Mouse (Mus musculus) retina, postnatal 1 day (tissue): ENCODE results near the gene Psma1.

ENCODE experiments used
- DNase-seq: peaks from one replicate; pipeline ENCODE4 v3.0.0-alpha.2; 2012

Psma1 gene

DNA sequence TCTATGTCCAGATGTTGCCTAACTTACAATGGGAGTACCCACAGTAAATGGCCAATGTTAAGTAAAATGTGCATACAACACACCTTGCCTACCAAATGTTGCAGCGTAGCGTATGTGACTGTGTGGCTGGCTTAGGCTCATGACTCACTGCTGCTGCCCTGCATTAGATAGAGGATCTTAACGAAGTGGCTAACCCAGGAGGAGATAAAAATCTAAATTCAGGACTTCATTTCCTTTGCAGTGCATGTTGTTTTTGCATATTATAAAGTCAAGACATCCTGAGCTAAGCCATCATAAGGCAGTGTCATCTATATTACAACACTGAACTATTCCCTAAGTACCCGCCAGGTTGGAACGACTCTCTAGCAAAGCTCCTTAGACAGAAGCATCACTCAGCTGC is 7.5 kb downstream of the Psma1 start:
- DNase-seq, result no peak

DNA sequence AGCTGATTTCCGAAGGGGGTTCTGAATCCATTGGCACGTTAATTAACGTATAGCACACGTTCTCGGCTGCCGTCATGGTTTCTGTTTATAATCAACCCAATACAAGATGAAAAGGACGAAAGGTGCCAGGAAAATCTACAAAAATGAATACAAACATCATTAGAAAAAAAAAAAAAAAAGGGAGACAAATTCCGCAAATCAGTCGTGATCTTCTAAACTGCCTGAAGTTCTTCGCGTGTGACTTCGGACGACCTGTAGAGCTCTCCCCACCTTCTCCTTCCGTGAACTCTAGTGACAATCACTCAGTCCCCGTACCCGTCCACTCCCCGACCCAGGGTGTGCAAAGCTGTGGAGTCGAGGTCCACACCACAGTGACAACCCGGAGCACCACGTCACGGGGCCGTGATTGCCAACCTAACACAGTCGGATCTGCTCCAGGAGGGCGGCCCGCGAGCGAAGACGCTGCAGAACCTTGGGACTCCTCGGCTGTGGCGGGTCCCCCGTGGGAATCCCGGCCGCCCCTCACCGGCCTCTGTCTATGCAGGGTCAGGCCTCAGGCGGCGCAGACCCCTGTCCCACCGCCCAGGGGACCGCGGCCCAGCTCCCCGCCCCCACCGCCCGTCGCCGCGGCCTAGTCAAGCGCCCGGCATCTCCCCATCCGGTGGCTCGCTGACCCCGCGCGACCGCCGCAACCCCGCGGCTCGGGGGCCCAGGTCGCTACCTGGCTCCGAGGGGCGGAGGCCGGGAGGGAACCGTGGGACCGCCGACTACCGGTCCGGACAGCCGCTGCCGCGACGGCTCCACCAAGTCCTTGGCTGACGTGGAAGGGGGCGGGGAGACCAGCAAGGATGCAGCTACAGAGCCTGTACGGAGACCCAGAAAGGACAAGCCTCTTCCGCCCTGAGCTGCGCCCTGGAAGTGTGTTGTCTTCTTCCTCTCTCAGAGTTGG is 21.8 kb downstream of the Psma1 start, which contains the start of gene Copb1:
TSS of gene Copb1 (minus strand) at position 827 of the 949 bp plus-strand sequence.
- DNase-seq, result peak; percentile 96

DNA sequence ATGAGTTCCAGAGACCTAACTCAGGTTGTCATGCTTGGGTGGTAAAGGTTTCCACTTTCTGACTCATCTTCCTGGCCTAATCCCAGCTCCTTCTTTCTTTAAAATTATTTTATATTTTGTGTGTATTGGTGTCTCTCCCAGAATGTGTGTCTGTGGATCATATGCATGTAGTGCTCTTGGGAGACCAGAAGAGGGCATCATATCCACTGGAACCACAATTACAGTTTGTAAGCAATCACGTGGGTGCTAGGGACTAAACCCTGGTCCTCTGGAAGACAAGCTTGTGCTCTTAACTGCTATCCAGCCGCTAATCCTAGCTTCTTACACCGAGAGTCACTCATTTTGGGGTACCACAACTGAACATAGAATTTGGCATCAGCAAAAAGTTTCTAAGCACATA is 24.2 kb downstream of the Psma1 start:
- DNase-seq, result peak; percentile 3

DNA sequence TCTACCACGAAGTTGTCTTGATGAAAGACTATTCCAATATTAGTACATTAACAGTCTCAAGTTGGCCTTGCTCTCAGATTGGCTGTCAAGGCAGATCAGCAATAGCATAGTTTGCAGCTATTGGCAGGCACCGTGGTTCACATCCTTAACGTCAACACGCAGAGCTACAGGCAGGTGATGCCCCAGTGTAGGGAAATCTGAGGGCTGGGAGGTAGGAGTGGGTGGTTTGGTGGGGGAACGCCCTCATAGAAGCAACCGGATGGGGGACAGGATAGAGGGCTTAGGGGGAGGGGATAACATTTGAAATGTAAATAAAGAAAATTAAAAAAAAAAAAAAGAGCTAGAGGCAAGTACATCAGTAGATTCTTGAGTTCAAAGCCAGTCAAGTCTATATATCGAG is 41.9 kb downstream of the Psma1 start:
- no peak for DNase-seq

DNA sequence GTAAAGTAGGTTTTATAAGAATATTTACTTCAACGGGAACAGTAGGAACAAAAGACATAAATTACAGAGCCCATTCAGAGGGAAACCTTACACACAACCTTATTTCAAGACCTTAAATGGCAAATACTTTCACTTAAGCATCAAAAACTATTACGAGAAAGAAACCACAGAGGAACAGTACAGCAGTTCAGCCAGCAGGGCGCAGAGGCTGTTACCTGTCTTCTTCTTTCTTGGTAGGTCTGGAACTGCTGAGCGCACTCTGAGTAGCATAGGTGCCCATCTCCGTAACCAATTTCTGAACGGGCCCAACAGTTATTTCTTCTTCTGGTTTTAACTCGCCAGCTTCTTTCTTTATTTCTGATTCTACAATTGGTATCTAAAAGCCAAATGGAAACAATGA is 42.9 kb downstream of the Psma1 start:
- DNase-seq, result no peak

DNA sequence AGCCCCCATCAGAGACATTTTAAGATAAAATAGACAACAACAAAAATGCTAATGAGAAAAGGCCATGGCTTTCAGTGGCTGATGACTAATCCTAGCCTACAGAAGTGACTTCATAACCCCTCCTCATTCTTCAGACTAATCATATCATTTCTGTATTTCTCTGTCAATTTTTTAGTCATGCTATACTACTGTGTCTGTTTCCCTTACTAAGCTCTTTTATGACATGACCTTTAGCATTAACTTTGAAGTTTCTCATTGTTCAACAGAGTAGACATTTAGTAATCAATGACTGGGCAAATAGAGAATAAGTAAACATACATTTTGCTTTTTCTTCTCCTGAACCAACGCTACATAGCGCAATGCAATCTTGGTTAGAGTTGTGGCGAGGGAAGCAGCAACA is 44.1 kb downstream of the Psma1 start:
- no peak for DNase-seq

DNA sequence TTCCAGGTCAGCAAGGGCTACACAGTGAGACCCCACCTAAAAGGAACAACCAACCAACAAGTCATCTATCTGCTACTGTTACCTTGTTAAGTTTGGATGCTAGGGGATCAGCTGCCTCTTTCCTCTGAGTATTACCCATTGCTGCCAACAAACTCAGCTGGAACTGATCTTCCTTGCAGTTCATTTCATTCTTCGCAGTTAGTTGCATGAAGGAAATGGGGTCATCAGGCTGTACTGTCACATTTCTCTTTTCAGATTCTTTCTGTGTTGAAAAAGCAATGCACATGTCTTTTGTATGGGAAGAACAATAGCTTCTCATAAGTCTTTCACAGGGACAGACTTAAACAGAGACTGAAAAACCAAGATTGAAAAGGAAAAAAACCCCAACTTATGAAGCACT is 49.4 kb downstream of the Psma1 start:
- DNase-seq, result no peak

DNA sequence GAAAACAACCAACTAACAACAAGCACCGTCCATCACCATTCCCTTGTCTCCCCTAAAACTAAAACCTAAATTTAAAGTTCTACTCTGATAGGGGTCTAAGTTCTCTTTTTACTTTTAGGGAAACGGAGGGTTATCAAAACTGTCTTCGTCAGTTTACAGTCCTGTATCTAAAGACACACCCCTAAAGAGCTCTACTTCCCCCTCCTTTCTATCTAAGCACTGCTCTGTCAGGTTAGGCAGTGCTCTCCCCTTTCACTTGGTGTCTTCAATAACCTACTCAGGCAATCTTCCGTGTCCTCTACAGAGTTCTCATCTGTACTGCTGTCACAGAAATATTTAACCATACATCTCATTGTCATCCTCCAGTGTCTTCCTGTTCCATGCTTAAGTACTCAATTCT is 55.5 kb downstream of the Psma1 start:
- DNase-seq, result no peak

DNA sequence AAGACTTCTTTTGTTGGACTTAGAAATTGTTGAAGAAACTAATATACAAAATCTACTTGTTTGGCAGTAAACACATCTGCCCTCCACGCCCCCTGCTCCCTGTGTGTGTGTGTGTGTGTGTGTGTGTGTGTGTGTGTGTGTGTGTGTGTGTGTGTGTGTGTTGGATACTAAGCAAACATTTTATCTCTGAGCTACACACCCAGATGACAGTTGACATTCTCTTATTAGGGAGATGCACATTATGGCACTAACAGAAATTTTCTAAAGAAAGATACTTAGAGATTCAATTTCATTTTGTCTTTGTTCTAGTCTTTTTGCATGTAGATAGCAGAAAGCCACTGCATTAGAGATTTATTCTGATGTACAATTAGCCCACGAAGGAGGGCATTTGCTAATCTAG is 59.0 kb downstream of the Psma1 start:
- no peak for DNase-seq
